Mouse (Mus musculus) kidney, embryonic 16.5 days (tissue): ENCODE measurements around the gene Ensa. TPM values are rescaled to one million over a fixed set of nuclear protein-coding genes. Genes with fewer than 3 reads are reported as not detected.
"Not testable (repeated sequence)": the region's sequence is repeated elsewhere in the genome, so short reads cannot be mapped to it uniquely, and the experiment has no call there.

Experiments used
- ATAC-seq: fragments of 200-750 bp; cut with Nextera tagmentation; 2 replicates; pipeline ENCODE4 v1.8.0; 2017; ENCODE audit warnings: moderate TSS enrichment; ENCODE audit not compliant: low FRiP score, low TSS enrichment
- H3K27ac ChIP-seq: fragments of 300-500 bp; sonication (generic); 2 replicates; pipeline ENCODE4 v1.5.1; 2014; ENCODE audit warnings: low read length
- H3K27me3 ChIP-seq: fragments of 300-500 bp; sonication (generic); 2 replicates; pipeline ENCODE4 v1.6.1; 2014; ENCODE audit warnings: low read length, control low read depth, mixed read lengths; ENCODE audit not compliant: insufficient read depth
- H3K36me3 ChIP-seq: fragments of 300-500 bp; sonication (generic); 2 replicates; pipeline ENCODE4 v1.6.1; 2014; ENCODE audit warnings: low read length, control low read depth, mixed read lengths; ENCODE audit not compliant: insufficient read depth
- H3K4me1 ChIP-seq: fragments of 300-500 bp; sonication (generic); 2 replicates; pipeline ENCODE4 v1.6.1; 2014; ENCODE audit warnings: low read length, control low read depth, mixed read lengths; ENCODE audit not compliant: insufficient read depth
- H3K4me2 ChIP-seq: fragments of 300-500 bp; sonication (generic); replicated peaks from 2 replicates; pipeline ENCODE4 v1.6.1; 2014; ENCODE audit warnings: low read depth, low read length
- H3K4me3 ChIP-seq: fragments of 300-500 bp; sonication (generic); 2 replicates; pipeline ENCODE4 v1.5.1; 2014; ENCODE audit warnings: mild to moderate bottlenecking, low read length
- H3K9ac ChIP-seq: fragments of 300-500 bp; sonication (generic); replicated peaks from 2 replicates; pipeline ENCODE4 v1.6.1; 2014; ENCODE audit warnings: low read length
- H3K9me3 ChIP-seq: fragments of 300-500 bp; sonication (generic); 2 replicates; pipeline ENCODE4 v1.6.1; 2016; ENCODE audit warnings: low read length, control low read depth
- WGBS: fragments of 180-500 bp; shearing (Covaris S2); extraction: QIAGEN DNeasy Blood & Tissue Kit; methylation state at CpG from one replicate; pipeline ENCODE4 v1.1.7; 2014; 5-methylcytosine and 5-hydroxymethylcytosine counted together
- polyA plus RNA-seq: library from polyadenylated mRNA; unstranded; fragments of >200 nt; fragmentation: Nextera tagmentation; extraction: Ambion mirVana; gene quantifications from 2 replicates; pipeline ENCODE4 v1.2.1, GENCODE M21; 2015

The Ensa gene
- polyA plus RNA-seq, 1 experiment from 2014 or later = 76.4 TPM

DNA sequence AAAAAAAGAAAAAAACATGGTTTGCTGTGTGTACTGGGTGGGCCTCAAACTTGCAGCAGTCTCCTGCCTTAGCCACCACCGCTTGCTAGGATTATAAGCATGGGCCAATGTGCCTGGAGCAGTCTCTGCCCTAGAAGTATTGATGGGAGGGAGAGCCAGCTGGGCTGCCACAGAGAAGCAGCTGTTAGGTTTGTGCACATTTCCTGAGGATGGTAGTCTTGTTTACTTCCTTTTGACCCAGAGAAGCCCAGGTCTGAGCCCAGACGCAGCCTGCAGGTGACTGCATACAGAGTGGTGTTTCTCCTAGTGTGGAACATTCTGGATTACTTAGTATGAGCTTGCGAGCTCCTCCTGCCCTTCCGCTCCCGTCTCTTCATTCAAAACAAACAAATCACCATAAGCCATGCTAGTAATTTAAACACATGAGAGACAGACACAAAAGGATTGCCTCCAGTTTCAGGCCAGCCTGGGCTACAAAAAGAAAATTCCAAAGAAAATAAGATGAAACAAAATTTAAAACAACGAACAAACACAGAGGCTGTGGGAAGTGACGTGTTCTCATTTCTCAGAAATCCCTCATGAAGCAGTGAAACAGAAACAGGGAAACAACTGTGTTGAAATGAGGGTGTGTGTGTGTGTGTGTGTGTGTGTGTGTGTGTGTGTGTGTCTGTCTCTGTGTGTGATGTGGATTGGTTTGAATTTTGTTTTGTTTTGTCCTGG lies 44.0 kb downstream of the Ensa start:
- Histone ChIP-seq H3K27me3 (no peaks in the 10 kb centered on the region), H3K9me3 (no peaks in the 10 kb centered on the region), H3K9ac (no peak overlapping the region), H3K4me2 (no peak overlapping the region), H3K4me3 (no peak overlapping the region), H3K27ac (peak overlapping the region; percentile 92), H3K4me1 (peaks cover 67% of the 10 kb centered on the region), H3K36me3 (peaks cover 16% of the 10 kb centered on the region)
- 78% methylated on average over 7 of the region's 7 CpGs for WGBS
- no peak for ATAC-seq

- peaks cover 12% of the 10 kb centered on the region for H3K36me3 ChIP-seq
- no peak overlapping the region for H3K4me3 ChIP-seq
- ATAC-seq = no peak
- peaks cover 67% of the 10 kb centered on the region for H3K4me1 ChIP-seq
- no peaks in the 10 kb centered on the region for H3K27me3 ChIP-seq
- 98% methylated on average over 3 of the region's 3 CpGs for WGBS
- no peak overlapping the region for H3K4me2 ChIP-seq
- H3K9me3 ChIP-seq = no peaks in the 10 kb centered on the region
- H3K9ac ChIP-seq = no peak overlapping the region
- peak overlapping the region; percentile 92; the same call in 1 of the 2 replicates for H3K27ac ChIP-seq
Observed at GRCm38 (mm10) chr3:95669309-95669665, 44.5 kb downstream of the Ensa start.

DNA sequence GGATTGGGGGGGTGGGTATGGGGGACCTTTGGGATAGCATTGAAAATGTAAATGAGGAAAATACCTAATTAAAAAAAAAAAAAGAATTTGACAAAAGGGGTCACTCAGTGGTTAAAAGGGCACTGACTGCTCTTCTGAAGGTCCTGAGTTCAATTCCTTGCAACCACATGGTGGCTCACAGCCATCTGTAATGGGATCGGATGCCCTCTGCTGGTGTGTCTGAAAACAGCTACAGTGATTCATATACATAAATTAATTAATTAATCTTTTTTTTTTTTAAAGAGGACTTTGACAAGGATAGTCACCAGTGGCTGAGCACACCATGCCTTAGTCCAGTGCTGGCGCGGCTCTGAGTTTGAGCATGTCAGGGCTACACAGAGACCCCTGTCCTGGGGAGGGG lies 45.6 kb downstream of the Ensa start:
- H3K4me1 ChIP-seq = peaks cover 69% of the 10 kb centered on the region
- H3K4me3 ChIP-seq, H3K4me2 ChIP-seq, H3K27me3 ChIP-seq, H3K9me3 ChIP-seq, H3K27ac ChIP-seq, H3K36me3 ChIP-seq, H3K9ac ChIP-seq, ATAC-seq: not testable (repeated sequence)
- 92% methylated on average over 3 of the region's 3 CpGs for WGBS

DNA sequence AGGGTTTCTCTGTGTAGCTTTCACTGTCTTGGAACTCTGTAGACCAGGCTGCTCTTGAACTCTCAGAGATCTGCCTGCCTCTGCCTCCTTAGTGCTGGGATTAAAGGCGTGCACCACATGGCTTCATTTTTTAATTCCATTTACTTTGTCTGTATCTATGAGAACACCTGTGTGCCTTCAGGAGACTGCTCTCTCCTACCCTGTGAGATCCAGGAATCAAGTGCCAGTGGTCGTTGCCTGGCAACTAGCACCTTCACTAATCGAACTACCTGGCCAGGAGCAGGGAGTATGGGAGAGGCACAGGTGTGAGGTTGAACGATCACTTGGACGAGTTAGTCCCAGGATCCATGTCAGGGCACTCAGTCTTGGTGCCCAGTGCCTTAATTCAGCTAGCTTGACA lies 46.4 kb downstream of the Ensa start:
- no peak for ATAC-seq
- Histone ChIP-seq H3K9ac (no peak overlapping the region), H3K27ac (no peak overlapping the region), H3K27me3 (no peaks in the 10 kb centered on the region), H3K9me3 (no peaks in the 10 kb centered on the region), H3K36me3 (peaks cover 6% of the 10 kb centered on the region; the same call in 1 of the 2 replicates), H3K4me2 (no peak overlapping the region), H3K4me3 (no peak overlapping the region), H3K4me1 (peaks cover 69% of the 10 kb centered on the region)
- WGBS = 78% methylated on average over 5 of the region's 5 CpGs

GRCm38 (mm10) chr3:95672461-95672860 lies 47.7 kb downstream of the Ensa start:
- Histone ChIP-seq H3K4me3 (no peak overlapping the region), H3K4me1 (peaks cover 66% of the 10 kb centered on the region), H3K9me3 (no peaks in the 10 kb centered on the region), H3K36me3 (peaks cover 11% of the 10 kb centered on the region; the same call in 1 of the 2 replicates), H3K4me2 (no peak overlapping the region), H3K27me3 (no peaks in the 10 kb centered on the region), H3K9ac (no peak overlapping the region), H3K27ac (peak overlapping the region; percentile 98)
- ATAC-seq = no peak
- WGBS = 19% methylated on average over 3 of the region's 3 CpGs

- Histone ChIP-seq H3K9ac (peak overlapping the region; percentile 53; the same call in 1 of the 2 replicates), H3K4me3 (no peak overlapping the region), H3K9me3 (no peaks in the 10 kb centered on the region), H3K27ac (peak overlapping the region; percentile 98), H3K4me2 (peak overlapping the region; percentile 30), H3K36me3 (peaks cover 12% of the 10 kb centered on the region; the same call in 1 of the 2 replicates), H3K27me3 (no peaks in the 10 kb centered on the region), H3K4me1 (peaks cover 60% of the 10 kb centered on the region)
- WGBS = 42% methylated on average over 10 of the region's 10 CpGs
- ATAC-seq = no peak
Observed at GRCm38 (mm10) chr3:95672861-95673706, 48.3 kb downstream of the Ensa start.

GRCm38 (mm10) chr3:95673707-95674211 lies 49.0 kb downstream of the Ensa start:
- Histone ChIP-seq H3K4me1 (peaks cover 53% of the 10 kb centered on the region), H3K27ac (peak overlapping the region; percentile 98), H3K4me3 (no peak overlapping the region), H3K36me3 (peaks cover 12% of the 10 kb centered on the region; the same call in 1 of the 2 replicates), H3K27me3 (no peaks in the 10 kb centered on the region), H3K9ac (peak overlapping the region; percentile 53), H3K4me2 (peak overlapping the region; percentile 30), H3K9me3 (no peaks in the 10 kb centered on the region)
- ATAC-seq = peak; percentile 47
- 17% methylated on average over 10 of the region's 11 CpGs for WGBS

GRCm38 (mm10) chr3:95674236-95674635 lies 49.4 kb downstream of the Ensa start:
- H3K4me1 ChIP-seq = peaks cover 52% of the 10 kb centered on the region
- peak overlapping the region; percentile 53 for H3K9ac ChIP-seq
- no peak overlapping the region for H3K4me3 ChIP-seq
- peak overlapping the region; percentile 30 for H3K4me2 ChIP-seq
- H3K27me3 ChIP-seq = no peaks in the 10 kb centered on the region
- peaks cover 11% of the 10 kb centered on the region; the same call in 1 of the 2 replicates for H3K36me3 ChIP-seq
- no peaks in the 10 kb centered on the region for H3K9me3 ChIP-seq
- ATAC-seq = peak; percentile 66
- 9% methylated on average over 2 of the region's 2 CpGs for WGBS
- peak overlapping the region; percentile 98 for H3K27ac ChIP-seq

DNA sequence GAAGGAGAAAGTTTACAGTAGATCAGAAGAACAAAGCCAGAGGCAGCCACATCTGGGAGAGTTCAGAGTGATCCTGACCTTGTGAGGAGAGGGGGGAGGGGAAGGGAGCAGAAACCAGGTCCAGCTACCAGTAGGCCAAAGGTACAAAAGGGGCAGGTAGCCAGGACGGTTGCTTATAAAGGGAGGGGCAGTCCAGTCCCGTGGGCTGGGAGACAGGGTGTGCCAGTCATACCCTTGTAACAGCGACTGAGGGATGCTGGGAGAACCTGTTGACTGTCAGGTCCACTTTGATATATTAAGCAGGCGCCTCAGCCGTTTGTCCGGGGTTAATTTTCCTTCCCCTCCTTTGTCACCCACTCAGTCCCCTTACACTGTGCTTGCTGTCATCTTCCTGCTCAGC lies 50.0 kb downstream of the Ensa start:
- Histone ChIP-seq H3K4me3 (no peak overlapping the region), H3K4me1 (peaks cover 52% of the 10 kb centered on the region), H3K9ac (peak overlapping the region; percentile 53), H3K9me3 (no peaks in the 10 kb centered on the region), H3K4me2 (peak overlapping the region; percentile 19), H3K36me3 (0 out of 2 replicates have a peak, but pooled peaks cover 6% of the 10 kb centered on the region), H3K27ac (peak overlapping the region; percentile 98), H3K27me3 (no peaks in the 10 kb centered on the region)
- peak; percentile 1; the same call in 1 of the 2 replicates for ATAC-seq
- WGBS = under 1% methylated on average over 6 of the region's 6 CpGs
